Mouse (Mus musculus) intestine, embryonic 16.5 days (tissue): ENCODE results near the gene Olfr870. TPM values are rescaled to one million over a fixed set of nuclear protein-coding genes. Genes with fewer than 3 reads are reported as not detected.
"Not testable (repeated sequence)": the region's sequence is repeated elsewhere in the genome, so short reads cannot be mapped to it uniquely, and the experiment has no call there.

Experiments
- ATAC-seq: fragments of 200-750 bp; cut with Nextera tagmentation; 2 replicates; pipeline ENCODE4 v1.8.0; 2017; ENCODE audit warnings: moderate TSS enrichment, moderate library complexity
- H3K27ac ChIP-seq: fragments of 300-500 bp; sonication (generic); 2 replicates; pipeline ENCODE4 v1.5.1; 2014; ENCODE audit warnings: mild to moderate bottlenecking, low read length
- H3K27me3 ChIP-seq: fragments of 300-500 bp; sonication (generic); replicated peaks from 2 replicates; pipeline ENCODE4 v1.6.1; 2014; ENCODE audit warnings: low read length, control low read depth, mixed read lengths; ENCODE audit not compliant: control insufficient read depth, insufficient read depth
- H3K36me3 ChIP-seq: fragments of 300-500 bp; sonication (generic); 2 replicates; pipeline ENCODE4 v1.6.1; 2014; ENCODE audit warnings: low read length, control low read depth; ENCODE audit not compliant: control insufficient read depth, insufficient read depth
- H3K4me1 ChIP-seq: fragments of 300-500 bp; sonication (generic); 2 replicates; pipeline ENCODE4 v1.6.1; 2014; ENCODE audit warnings: low read length, control low read depth, mixed read lengths; ENCODE audit not compliant: control insufficient read depth, insufficient read depth
- H3K4me2 ChIP-seq: fragments of 300-500 bp; sonication (generic); 2 replicates; pipeline ENCODE4 v1.6.1; 2014; ENCODE audit warnings: low read depth, low read length, control low read depth
- H3K4me3 ChIP-seq: fragments of 300-500 bp; sonication (generic); 2 replicates; pipeline ENCODE4 v1.5.1; 2014; ENCODE audit warnings: mild to moderate bottlenecking, low read length
- H3K9ac ChIP-seq: fragments of 300-500 bp; sonication (generic); 2 replicates; pipeline ENCODE4 v1.6.1; 2014; ENCODE audit warnings: low read depth, low read length
- H3K9me3 ChIP-seq: fragments of 300-500 bp; sonication (generic); 2 replicates; pipeline ENCODE4 v1.6.1; 2016; ENCODE audit warnings: low read length, control low read depth; ENCODE audit not compliant: control insufficient read depth
- WGBS: fragments of 180-500 bp; shearing (Covaris S2); extraction: QIAGEN DNeasy Blood & Tissue Kit; methylation state at CpG from one replicate; pipeline ENCODE4 v1.1.7; 2014; 5-methylcytosine and 5-hydroxymethylcytosine counted together
- polyA plus RNA-seq: library from polyadenylated mRNA; unstranded; fragments of >200 nt; fragmentation: Nextera tagmentation; extraction: Ambion mirVana; gene quantifications from 2 replicates; pipeline ENCODE4 v1.2.1, GENCODE M21; 2015

Gene Olfr870
- not detected in 2 replicates for polyA plus RNA-seq

GRCm38 (mm10) chr9:20173957-20174356 lies at the start of gene Olfr870:
Gene Olfr870, minus strand, starts transcription at chr9:20174057.
- Histone ChIP-seq H3K4me3 (no peak within 1 kb of the TSS), H3K4me1 (no peaks in the 10 kb centered on the region), H3K9me3 (no peaks in the 10 kb centered on the region), H3K4me2 (no peak within 1 kb of the TSS), H3K27ac (no peak within 1 kb of the TSS), H3K9ac (no peak within 1 kb of the TSS), H3K27me3 (no peaks in the 10 kb centered on the region), H3K36me3 (no peaks in the 10 kb centered on the region)
- ATAC-seq, result no peak
- WGBS, result 80% methylated on average over 2 of the region's 2 CpGs

GRCm38 (mm10) chr9:20211907-20212306 lies 38.0 kb upstream of the Olfr870 start, which contains the start of gene Olfr871:
Gene Olfr871, plus strand, starts transcription at chr9:20212207.
- Histone ChIP-seq H3K4me1 (no peaks in the 10 kb centered on the region), H3K36me3 (no peaks in the 10 kb centered on the region), H3K9ac (no peak within 1 kb of the TSS), H3K4me3 (no peak within 1 kb of the TSS), H3K27me3 (no peaks in the 10 kb centered on the region), H3K9me3 (no peaks in the 10 kb centered on the region), H3K27ac (no peak within 1 kb of the TSS), H3K4me2 (no peak within 1 kb of the TSS)
- ATAC-seq, result no peak

GRCm38 (mm10) chr9:20211477-20211876 lies 37.6 kb upstream of the Olfr870 start:
- H3K27ac ChIP-seq, result no peak overlapping the region
- H3K4me2 ChIP-seq, result no peak overlapping the region
- no peak overlapping the region for H3K4me3 ChIP-seq
- H3K27me3 ChIP-seq, result no peaks in the 10 kb centered on the region
- ATAC-seq, result no peak
- H3K36me3 ChIP-seq, result no peaks in the 10 kb centered on the region
- 64% methylated on average over 2 of the region's 2 CpGs for WGBS
- H3K9ac ChIP-seq, result no peak overlapping the region
- no peaks in the 10 kb centered on the region for H3K4me1 ChIP-seq
- no peaks in the 10 kb centered on the region for H3K9me3 ChIP-seq

- 53% methylated on average over 1 of the region's 1 CpGs for WGBS
- no peaks in the 10 kb centered on the region for H3K4me1 ChIP-seq
These were observed 37.0 kb upstream of the Olfr870 start for GRCm38 (mm10) chr9:20210812-20211211.

GRCm38 (mm10) chr9:20203413-20203984 lies 29.6 kb upstream of the Olfr870 start:
- H3K4me2 ChIP-seq, H3K27me3 ChIP-seq, ATAC-seq, H3K27ac ChIP-seq, H3K36me3 ChIP-seq, H3K9ac ChIP-seq, H3K9me3 ChIP-seq, H3K4me3 ChIP-seq, H3K4me1 ChIP-seq: not testable (repeated sequence)
- 89% methylated on average over 7 of the region's 7 CpGs for WGBS

More at GRCm38 (mm10) chr9:20210812-20211211, 37.0 kb upstream of the Olfr870 start:
- H3K4me3 ChIP-seq, result no peak overlapping the region
- H3K27ac ChIP-seq, result no peak overlapping the region
- H3K36me3 ChIP-seq, result no peaks in the 10 kb centered on the region
- ATAC-seq, result no peak
- H3K27me3 ChIP-seq, result no peaks in the 10 kb centered on the region
- no peak overlapping the region for H3K4me2 ChIP-seq
- no peak overlapping the region for H3K9ac ChIP-seq
- H3K9me3 ChIP-seq, result no peaks in the 10 kb centered on the region

GRCm38 (mm10) chr9:20202131-20202530 lies 28.3 kb upstream of the Olfr870 start:
- H3K27me3 ChIP-seq, result no peaks in the 10 kb centered on the region
- H3K27ac ChIP-seq, result no peak overlapping the region
- 52% methylated on average over 1 of the region's 1 CpGs for WGBS
- no peaks in the 10 kb centered on the region for H3K36me3 ChIP-seq
- no peaks in the 10 kb centered on the region for H3K4me1 ChIP-seq
- H3K4me2 ChIP-seq, result no peak overlapping the region
- no peak for ATAC-seq
- no peak overlapping the region for H3K4me3 ChIP-seq
- no peak overlapping the region for H3K9ac ChIP-seq
- no peaks in the 10 kb centered on the region for H3K9me3 ChIP-seq

- H3K27me3 ChIP-seq, result no peaks in the 10 kb centered on the region
- 66% methylated on average over 5 of the region's 5 CpGs for WGBS
- H3K9me3 ChIP-seq, result no peaks in the 10 kb centered on the region
- no peaks in the 10 kb centered on the region for H3K4me1 ChIP-seq
- H3K4me3 ChIP-seq, result no peak overlapping the region
- H3K4me2 ChIP-seq, result no peak overlapping the region
- H3K36me3 ChIP-seq, result no peaks in the 10 kb centered on the region
- ATAC-seq, result no peak
- no peak overlapping the region for H3K9ac ChIP-seq
- H3K27ac ChIP-seq, result no peak overlapping the region
These were observed 5.6 kb upstream of the Olfr870 start for GRCm38 (mm10) chr9:20179463-20179862.

GRCm38 (mm10) chr9:20149706-20150105 lies 24.2 kb downstream of the Olfr870 start:
- no peak for ATAC-seq
- H3K4me2 ChIP-seq, result no peak overlapping the region
- 87% methylated on average over 3 of the region's 3 CpGs for WGBS
- no peaks in the 10 kb centered on the region for H3K4me1 ChIP-seq
- H3K27ac ChIP-seq, result no peak overlapping the region
- no peaks in the 10 kb centered on the region for H3K27me3 ChIP-seq
- no peaks in the 10 kb centered on the region for H3K9me3 ChIP-seq
- H3K4me3 ChIP-seq, result no peak overlapping the region
- H3K36me3 ChIP-seq, result no peaks in the 10 kb centered on the region
- no peak overlapping the region for H3K9ac ChIP-seq

- H3K4me2 ChIP-seq, result no peak within 1 kb of the TSS
- H3K4me3 ChIP-seq, result no peak within 1 kb of the TSS
- no peak for ATAC-seq
- no peaks in the 10 kb centered on the region for H3K9me3 ChIP-seq
- no peaks in the 10 kb centered on the region for H3K27me3 ChIP-seq
- 78% methylated on average over 2 of the region's 2 CpGs for WGBS
- no peaks in the 10 kb centered on the region for H3K4me1 ChIP-seq
- H3K36me3 ChIP-seq, result no peaks in the 10 kb centered on the region
- no peak within 1 kb of the TSS for H3K9ac ChIP-seq
- H3K27ac ChIP-seq, result no peak within 1 kb of the TSS
These were observed 45.1 kb downstream of the Olfr870 start, which contains the start of gene Olfr869 for GRCm38 (mm10) chr9:20128709-20129108. Gene Olfr869, plus strand, starts transcription at chr9:20129009.
